Mouse (Mus musculus) gastrocnemius, adult 8-10 months (tissue): ENCODE results near the gene Ring1. TPM values are rescaled to one million over a fixed set of nuclear protein-coding genes. Genes with fewer than 3 reads are reported as not detected.
"Not testable (repeated sequence)": the region's sequence is repeated elsewhere in the genome, so short reads cannot be mapped to it uniquely, and the experiment has no call there.

Experiments
- DNase-seq, 2 experiments: peaks; one replicate each; pipeline ENCODE4 v3.0.0; 2022; ENCODE audit warnings: low spot score in 2 of 2
- microRNA-seq: library from miRNA; unstranded; fragments of <30 nt; microRNA quantifications from one replicate; pipeline ENCODE4 v1.2.0, GENCODE M21; 2022
- total RNA-seq, 4 experiments: library from RNA; stranded (reverse); gene quantifications; 2 replicates each; pipeline ENCODE4 v1.2.4; 2022

Gene Ring1
- total RNA-seq, 4 experiments from 2014 or later = 9.8 to 15.6 (median 11.7) TPM

GRCm38 (mm10) chr17:33997025-33997424 is 27.5 kb downstream of the Ring1 start:
- DNase-seq = not testable (repeated sequence)

- no peak for DNase-seq
Observed at GRCm38 (mm10) chr17:33995651-33996050, 28.8 kb downstream of the Ring1 start.

- DNase-seq = no peak
Observed at GRCm38 (mm10) chr17:33994959-33995358, 29.5 kb downstream of the Ring1 start.

GRCm38 (mm10) chr17:33991788-33992664 is 32.5 kb downstream of the Ring1 start:
- DNase-seq = no peak

- peak in 1 of 2 experiments; percentile 37 for DNase-seq
Observed at GRCm38 (mm10) chr17:33982136-33982535, 42.3 kb downstream of the Ring1 start.

- peak; percentile 82 to 90 for DNase-seq
Observed at GRCm38 (mm10) chr17:33981192-33981909, 43.1 kb downstream of the Ring1 start.

- DNase-seq = no peak
Observed at GRCm38 (mm10) chr17:33980181-33981035, 44.1 kb downstream of the Ring1 start.

GRCm38 (mm10) chr17:33979512-33980050 is 44.9 kb downstream of the Ring1 start:
- DNase-seq = no peak

- DNase-seq = peak; percentile 74 to 82
Observed at GRCm38 (mm10) chr17:33978631-33979031, 45.8 kb downstream of the Ring1 start.

GRCm38 (mm10) chr17:33977861-33978557 is 46.5 kb downstream of the Ring1 start:
- DNase-seq = no peak

- no peak for DNase-seq
Observed at GRCm38 (mm10) chr17:33973572-33973971, 50.9 kb downstream of the Ring1 start.

GRCm38 (mm10) chr17:33972691-33973090 is 51.8 kb downstream of the Ring1 start:
- DNase-seq = no peak

Small RNAs within 50 kb of the gene (microRNA-seq; reads per million reads assigned to microRNA genes)
- gene Mir219a-1 = not detected
- not detected for gene Mir219c

Other genes starting within 250 kb of the Ring1 start
- gene Angptl4, start 242.8 kb downstream of the Ring1 start, total RNA-seq = 1 to 10 TPM in 3 of 4 experiments, under 1 TPM in 1; 0.41 to 5.5 (median 3.0) TPM
- gene Kank3, start 214.2 kb downstream of the Ring1 start, total RNA-seq = 10 to 100 TPM; 12.4 to 17.4 (median 14.8) TPM
- gene Rps28, start 200.1 kb downstream of the Ring1 start, total RNA-seq = 100 to 1,000 TPM; 634 to 807 (median 649) TPM
- 100 to 1,000 TPM; 371 to 396 (median 385) TPM for gene Ndufa7, start 200.1 kb downstream of the Ring1 start, total RNA-seq
- 10 to 100 TPM; 16.3 to 18.0 (median 17.0) TPM for gene Cd320, start 181.6 kb downstream of the Ring1 start, total RNA-seq
- gene Gm7029, start 150.8 kb downstream of the Ring1 start, total RNA-seq = not detected
- under 1 TPM in 3 of 4 experiments, not detected in 1; 0.19 to 0.56 (median 0.45) TPM for gene Kifc1, start 134.0 kb downstream of the Ring1 start, total RNA-seq
- not detected for gene Platr17, start 119.5 kb downstream of the Ring1 start, total RNA-seq
- 10 to 100 TPM; 14.1 to 18.5 (median 16.1) TPM for gene Daxx, start 115.3 kb downstream of the Ring1 start, total RNA-seq
- 10 to 100 TPM; 35.3 to 41.1 (median 38.3) TPM for gene Tapbp, start 108.8 kb downstream of the Ring1 start, total RNA-seq
- 10 to 100 TPM; 14.5 to 18.7 (median 17.1) TPM for gene Zbtb22, start 108.8 kb downstream of the Ring1 start, total RNA-seq
- 10 to 100 TPM; 20.3 to 26.3 (median 23.6) TPM for gene Rgl2, start 95.1 kb downstream of the Ring1 start, total RNA-seq
- 10 to 100 TPM; 56.4 to 69.1 (median 64.0) TPM for gene Pfdn6, start 84.3 kb downstream of the Ring1 start, total RNA-seq
- 10 to 100 TPM in 1 of 4 experiments, 1 to 10 TPM in 3; 7.8 to 11.5 (median 8.7) TPM for gene Wdr46, start 84.0 kb downstream of the Ring1 start, total RNA-seq
- 1 to 10 TPM; 1.4 to 1.8 (median 1.5) TPM for gene B3galt4, start 73.2 kb downstream of the Ring1 start, total RNA-seq
- gene Vps52, start 68.9 kb downstream of the Ring1 start, total RNA-seq = 10 to 100 TPM; 32.0 to 34.6 (median 32.5) TPM
- 100 to 1,000 TPM; 380 to 500 (median 432) TPM for gene Rps18, start 68.7 kb downstream of the Ring1 start, total RNA-seq
- gene H2-K1, start 24.3 kb downstream of the Ring1 start, total RNA-seq = 10 to 100 TPM; 34.2 to 57.8 (median 46.1) TPM
- gene H2-Ke6, start 3.4 kb upstream of the Ring1 start, total RNA-seq = 10 to 100 TPM; 83.6 to 90.2 (median 84.9) TPM
- gene Slc39a7, start 7.0 kb upstream of the Ring1 start, total RNA-seq = 10 to 100 TPM; 44.2 to 63.5 (median 49.3) TPM
- 10 to 100 TPM; 36.8 to 39.3 (median 38.8) TPM for gene Rxrb, start 7.1 kb upstream of the Ring1 start, total RNA-seq
- 1 to 10 TPM; 2.5 to 4.8 (median 3.9) TPM for gene Col11a2, start 14.8 kb upstream of the Ring1 start, total RNA-seq
- gene H2-Oa, start 67.7 kb upstream of the Ring1 start, total RNA-seq = not detected
- 1 to 10 TPM; 3.0 to 4.6 (median 4.0) TPM for gene H2-DMa, start 94.9 kb upstream of the Ring1 start, total RNA-seq
- gene Brd2, start 98.0 kb upstream of the Ring1 start, total RNA-seq = 10 to 100 TPM; 67.9 to 73.8 (median 69.8) TPM
- under 1 TPM in 2 of 4 experiments, not detected in 2; 0.40 to 0.61 TPM for gene H2-DMb2, start 118.6 kb upstream of the Ring1 start, total RNA-seq
- gene H2-DMb1, start 128.4 kb upstream of the Ring1 start, total RNA-seq = under 1 TPM in 2 of 4 experiments, not detected in 2; 0.19 to 0.81 TPM
- 1 to 10 TPM in 3 of 4 experiments, under 1 TPM in 1; 0.82 to 1.3 (median 1.2) TPM for gene Tap1, start 162.9 kb upstream of the Ring1 start, total RNA-seq
- 1 to 10 TPM; 1.4 to 2.1 (median 1.7) TPM for gene Psmb9, start 163.1 kb upstream of the Ring1 start, total RNA-seq
- 1 to 10 TPM; 2.1 to 4.3 (median 3.4) TPM for gene Psmb8, start 173.0 kb upstream of the Ring1 start, total RNA-seq
- gene Tap2, start 178.8 kb upstream of the Ring1 start, total RNA-seq = 1 to 10 TPM; 5.1 to 7.6 (median 6.7) TPM
- under 1 TPM in 1 of 4 experiments, not detected in 3; 0.10 TPM for gene H2-Ob, start 214.2 kb upstream of the Ring1 start, total RNA-seq
- 1 to 10 TPM; 2.3 to 4.7 (median 3.9) TPM for gene H2-Ab1, start 233.0 kb upstream of the Ring1 start, total RNA-seq